Mouse (Mus musculus) intestine, embryonic 14.5 days (tissue): Measurements from ENCODE around the gene Col18a1. TPM values are rescaled to one million over a fixed set of nuclear protein-coding genes. Genes with fewer than 3 reads are reported as not detected.

Source experiments
- ATAC-seq: fragments of 200-750 bp; cut with Nextera tagmentation; replicated peaks from 2 replicates; pipeline ENCODE4 v1.8.0; 2017; ENCODE audit warnings: low read depth, moderate number of reproducible peaks, moderate TSS enrichment, moderate library complexity; ENCODE audit not compliant: low FRiP score, low TSS enrichment
- DNase-seq: peaks from one replicate; pipeline ENCODE4 v3.0.0-alpha.2; 2018; ENCODE audit warnings: low spot score
- H3K27ac ChIP-seq: fragments of 300-500 bp; sonication (generic); 2 replicates; pipeline ENCODE4 v1.5.1; 2014; ENCODE audit warnings: low read depth, mild to moderate bottlenecking, control low read depth
- H3K27me3 ChIP-seq: fragments of 300-500 bp; sonication (generic); replicated peaks from 2 replicates; pipeline ENCODE4 v1.6.1; 2014; ENCODE audit warnings: low read length, control low read depth; ENCODE audit not compliant: control insufficient read depth, insufficient read depth
- H3K36me3 ChIP-seq: fragments of 300-500 bp; sonication (generic); 2 replicates; pipeline ENCODE4 v1.6.1; 2014; ENCODE audit warnings: low read length, control low read depth; ENCODE audit not compliant: control insufficient read depth, insufficient read depth
- H3K4me1 ChIP-seq: fragments of 300-500 bp; sonication (generic); replicated peaks from 2 replicates; pipeline ENCODE4 v1.6.1; 2014; ENCODE audit warnings: low read length, control low read depth, mixed read lengths; ENCODE audit not compliant: control insufficient read depth, insufficient read depth
- H3K4me2 ChIP-seq: fragments of 300-500 bp; sonication (generic); 2 replicates; pipeline ENCODE4 v1.6.1; 2014; ENCODE audit warnings: low read length
- H3K4me3 ChIP-seq: fragments of 300-500 bp; sonication (generic); 2 replicates; pipeline ENCODE4 v1.5.1; 2014; ENCODE audit warnings: low read depth, low read length, control low read depth, mixed read lengths
- H3K9ac ChIP-seq: fragments of 300-500 bp; sonication (generic); 2 replicates; pipeline ENCODE4 v1.6.1; 2014; ENCODE audit warnings: mild to moderate bottlenecking, low read length
- H3K9me3 ChIP-seq: fragments of 300-500 bp; sonication (generic); 2 replicates; pipeline ENCODE4 v1.6.1; 2016; ENCODE audit warnings: low read length, control low read depth; ENCODE audit not compliant: control insufficient read depth
- WGBS: fragments of 180-500 bp; shearing (Covaris S2); extraction: QIAGEN DNeasy Blood & Tissue Kit; methylation state at CpG from one replicate; pipeline ENCODE4 v1.1.7; 2014; 5-methylcytosine and 5-hydroxymethylcytosine counted together
- polyA plus RNA-seq: library from polyadenylated mRNA; unstranded; fragments of >200 nt; fragmentation: Nextera tagmentation; extraction: Ambion mirVana; gene quantifications from 2 replicates; pipeline ENCODE4 v1.2.1, GENCODE M21; 2014

Col18a1 gene
- polyA plus RNA-seq, 1 experiment from 2014 or later, result 58.2 TPM

- H3K9ac ChIP-seq, result peak overlapping the region; percentile 55
- H3K9me3 ChIP-seq, result no peaks in the 10 kb centered on the region
- peak overlapping the region; percentile 10; the same call in 1 of the 2 replicates for H3K27ac ChIP-seq
- H3K4me2 ChIP-seq, result peak overlapping the region; percentile 74
- H3K27me3 ChIP-seq, result no peaks in the 10 kb centered on the region
- ATAC-seq (peak; percentile 69), DNase-seq (peak; percentile 77)
- H3K4me1 ChIP-seq, result peaks cover 19% of the 10 kb centered on the region
- peak overlapping the region; percentile 55 for H3K4me3 ChIP-seq
- 1% methylated on average over 30 of the region's 30 CpGs for WGBS
- peaks cover 5% of the 10 kb centered on the region; the same call in 1 of the 2 replicates for H3K36me3 ChIP-seq
These were observed 132.9 kb downstream of the Col18a1 start for GRCm38 (mm10) chr10:77033323-77034025.

GRCm38 (mm10) chr10:77032591-77033322 lies 133.6 kb downstream of the Col18a1 start:
- WGBS, result under 1% methylated on average over 49 of the region's 49 CpGs
- peak overlapping the region; percentile 55 for H3K4me3 ChIP-seq
- peak; percentile 95 for DNase-seq
- peak overlapping the region; percentile 55 for H3K9ac ChIP-seq
- H3K36me3 ChIP-seq, result no peaks in the 10 kb centered on the region
- H3K27me3 ChIP-seq, result no peaks in the 10 kb centered on the region
- peak; percentile 92 for ATAC-seq
- peak overlapping the region; percentile 74 for H3K4me2 ChIP-seq
- H3K27ac ChIP-seq, result peak overlapping the region; percentile 10; the same call in 1 of the 2 replicates
- H3K9me3 ChIP-seq, result no peaks in the 10 kb centered on the region
- peaks cover 19% of the 10 kb centered on the region for H3K4me1 ChIP-seq

GRCm38 (mm10) chr10:77031768-77032375 lies 134.5 kb downstream of the Col18a1 start, which contains the start of gene Slc19a1:
Gene Slc19a1, plus strand, starts transcription at chr10:77032241.
- DNase-seq (peak; percentile 58), ATAC-seq (no peak; the same call in 1 of the 2 replicates)
- H3K9ac ChIP-seq, result peak within 1 kb of the TSS; percentile 55
- no peaks in the 10 kb centered on the region for H3K9me3 ChIP-seq
- H3K27ac ChIP-seq, result peak within 1 kb of the TSS; percentile 10; the same call in 1 of the 2 replicates
- peak within 1 kb of the TSS; percentile 74 for H3K4me2 ChIP-seq
- peaks cover 19% of the 10 kb centered on the region for H3K4me1 ChIP-seq
- H3K4me3 ChIP-seq, result peak within 1 kb of the TSS; percentile 55
- H3K27me3 ChIP-seq, result no peaks in the 10 kb centered on the region
- H3K36me3 ChIP-seq, result no peaks in the 10 kb centered on the region
- WGBS, result 43% methylated on average over 13 of the region's 13 CpGs

- DNase-seq, result no peak
- peaks cover 19% of the 10 kb centered on the region for H3K4me1 ChIP-seq
- 86% methylated on average over 5 of the region's 5 CpGs for WGBS
- no peak overlapping the region for H3K9ac ChIP-seq
- no peaks in the 10 kb centered on the region for H3K36me3 ChIP-seq
- H3K27ac ChIP-seq, result no peak overlapping the region
- ATAC-seq, result no peak
- H3K27me3 ChIP-seq, result no peaks in the 10 kb centered on the region
- no peak overlapping the region for H3K4me3 ChIP-seq
- H3K9me3 ChIP-seq, result no peaks in the 10 kb centered on the region
- H3K4me2 ChIP-seq, result no peak overlapping the region
These were observed 135.7 kb downstream of the Col18a1 start for GRCm38 (mm10) chr10:77030666-77031065.

GRCm38 (mm10) chr10:77029761-77030160 lies 136.6 kb downstream of the Col18a1 start:
- Histone ChIP-seq H3K36me3 (no peaks in the 10 kb centered on the region), H3K9ac (no peak overlapping the region), H3K4me1 (peaks cover 12% of the 10 kb centered on the region), H3K27ac (no peak overlapping the region), H3K4me3 (no peak overlapping the region), H3K4me2 (no peak overlapping the region), H3K27me3 (no peaks in the 10 kb centered on the region), H3K9me3 (no peaks in the 10 kb centered on the region)
- DNase-seq, result no peak
- 88% methylated on average over 4 of the region's 4 CpGs for WGBS
- no peak for ATAC-seq

GRCm38 (mm10) chr10:77028782-77029296 lies 137.5 kb downstream of the Col18a1 start:
- Histone ChIP-seq H3K27ac (no peak overlapping the region), H3K9ac (no peak overlapping the region), H3K4me2 (no peak overlapping the region), H3K4me3 (no peak overlapping the region), H3K9me3 (no peaks in the 10 kb centered on the region), H3K4me1 (0 out of 2 replicates have a peak, but pooled peaks cover 2% of the 10 kb centered on the region), H3K27me3 (no peaks in the 10 kb centered on the region), H3K36me3 (no peaks in the 10 kb centered on the region)
- 69% methylated on average over 6 of the region's 6 CpGs for WGBS
- DNase-seq (no peak), ATAC-seq (no peak)

GRCm38 (mm10) chr10:77026944-77027343 lies 139.4 kb downstream of the Col18a1 start:
- Histone ChIP-seq H3K9ac (no peak overlapping the region), H3K36me3 (no peaks in the 10 kb centered on the region), H3K9me3 (no peaks in the 10 kb centered on the region), H3K4me1 (no peaks in the 10 kb centered on the region), H3K4me2 (no peak overlapping the region), H3K27me3 (no peaks in the 10 kb centered on the region), H3K4me3 (no peak overlapping the region), H3K27ac (no peak overlapping the region)
- DNase-seq (no peak), ATAC-seq (no peak)
- WGBS, result 70% methylated on average over 3 of the region's 3 CpGs

- DNase-seq (no peak), ATAC-seq (no peak)
- Histone ChIP-seq H3K27me3 (no peaks in the 10 kb centered on the region), H3K4me3 (no peak overlapping the region), H3K4me1 (no peaks in the 10 kb centered on the region), H3K4me2 (no peak overlapping the region), H3K27ac (no peak overlapping the region), H3K9ac (no peak overlapping the region), H3K9me3 (no peaks in the 10 kb centered on the region), H3K36me3 (no peaks in the 10 kb centered on the region)
- WGBS, result 75% methylated on average over 5 of the region's 5 CpGs
These were observed 142.1 kb downstream of the Col18a1 start for GRCm38 (mm10) chr10:77024231-77024630.
